Mouse (Mus musculus) adrenal gland, adult (tissue): ENCODE measurements around the gene Vmn1r11.

Source experiments
- DNase-seq, 2 experiments: peaks; one replicate each; pipeline ENCODE4 v3.0.0; 2022 to 2023; ENCODE audit warnings: low spot score in 1 of 2; ENCODE audit not compliant: inconsistent age in 2 of 2

Gene Vmn1r11

DNA sequence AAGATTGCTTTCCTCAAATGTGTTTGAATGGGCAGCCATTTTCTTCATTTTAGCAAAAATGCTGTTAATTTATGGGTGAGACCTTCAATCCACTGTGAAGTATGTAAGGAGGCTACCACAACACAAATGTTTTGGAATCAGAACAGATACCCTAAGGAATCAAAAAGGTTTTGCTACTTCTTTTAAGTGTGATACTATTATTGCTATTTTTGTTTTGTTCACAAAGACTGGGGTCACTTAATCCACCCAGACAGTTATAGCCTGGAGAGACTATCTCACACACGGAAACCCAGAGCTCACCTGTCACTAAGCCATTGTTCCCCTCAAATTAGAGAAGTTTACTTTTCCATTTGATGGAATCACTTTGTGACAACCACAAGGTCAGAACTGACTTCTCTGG, at the start of gene Vmn1r11:
TSS of gene Vmn1r11 (plus strand) at position 301 of the 400 bp plus-strand sequence.
- DNase-seq, result no peak

DNA sequence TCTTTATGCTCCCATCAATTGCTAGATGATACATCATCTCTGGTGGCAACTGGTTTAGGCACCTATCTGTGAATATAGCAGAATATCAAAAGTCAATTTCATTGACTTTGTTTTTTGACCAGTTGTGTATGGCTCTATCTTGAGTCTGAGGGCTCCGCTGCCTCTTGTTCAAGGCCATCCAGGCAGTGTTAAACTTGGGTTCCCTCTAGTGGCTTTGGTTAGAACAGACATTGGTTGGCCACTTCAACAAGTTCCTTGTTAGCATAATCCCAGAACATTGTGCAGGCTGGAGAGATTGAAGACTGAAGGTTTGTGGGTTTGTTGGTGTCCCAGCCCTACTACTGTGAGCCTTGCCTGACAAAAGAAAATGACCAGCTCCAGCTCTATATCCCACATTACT, 26.9 kb upstream of the Vmn1r11 start:
- DNase-seq, result peak in 1 of 2 experiments; percentile 31

DNA sequence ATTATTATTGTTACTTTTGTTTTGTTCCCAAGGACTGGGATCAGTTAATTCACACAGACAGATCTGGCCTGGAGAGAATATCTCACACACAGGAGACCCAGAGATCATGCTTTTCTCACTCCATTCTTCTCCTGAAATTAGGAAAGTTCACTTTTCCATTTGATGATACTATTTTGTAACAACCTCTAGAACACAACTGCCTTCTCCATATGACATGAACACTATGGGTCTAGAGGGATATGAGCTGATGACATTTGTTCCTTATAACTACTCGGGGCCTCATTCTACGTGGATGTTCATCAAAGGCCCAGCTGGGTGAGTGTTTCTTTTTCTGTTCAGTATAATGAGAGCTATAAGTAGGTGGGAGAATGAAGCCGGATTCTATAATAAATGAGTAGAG, 24.1 kb upstream of the Vmn1r11 start, which contains the start of gene Vmn1r10:
TSS of gene Vmn1r10 (plus strand) at position 301 of the 400 bp plus-strand sequence.
- DNase-seq, result no peak

DNA sequence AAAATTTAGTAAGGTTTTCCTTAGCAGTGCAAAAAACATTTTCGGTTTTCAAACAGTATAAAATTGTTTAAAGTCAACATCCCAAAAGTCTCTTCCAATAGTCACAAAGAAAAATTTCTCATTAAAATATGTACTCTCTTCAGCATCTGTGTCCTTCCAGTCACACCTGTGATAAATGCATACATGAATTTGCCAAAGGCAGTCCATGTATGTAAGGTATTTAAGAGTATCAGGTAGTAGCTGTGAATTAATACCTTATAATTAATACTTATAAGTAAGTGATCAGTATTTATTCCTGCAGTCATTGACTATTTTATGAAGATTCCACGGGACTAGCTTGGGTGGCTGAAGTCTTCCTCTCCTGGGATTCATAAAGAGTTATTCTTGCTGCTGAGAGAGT, 23.4 kb downstream of the Vmn1r11 start, which contains the start of gene Vmn1r12:
TSS of gene Vmn1r12 (plus strand) at position 301 of the 400 bp plus-strand sequence.
- DNase-seq, result no peak
